Mouse (Mus musculus): ENCODE data around the gene Pde4d.

Gene Pde4d

DNA sequence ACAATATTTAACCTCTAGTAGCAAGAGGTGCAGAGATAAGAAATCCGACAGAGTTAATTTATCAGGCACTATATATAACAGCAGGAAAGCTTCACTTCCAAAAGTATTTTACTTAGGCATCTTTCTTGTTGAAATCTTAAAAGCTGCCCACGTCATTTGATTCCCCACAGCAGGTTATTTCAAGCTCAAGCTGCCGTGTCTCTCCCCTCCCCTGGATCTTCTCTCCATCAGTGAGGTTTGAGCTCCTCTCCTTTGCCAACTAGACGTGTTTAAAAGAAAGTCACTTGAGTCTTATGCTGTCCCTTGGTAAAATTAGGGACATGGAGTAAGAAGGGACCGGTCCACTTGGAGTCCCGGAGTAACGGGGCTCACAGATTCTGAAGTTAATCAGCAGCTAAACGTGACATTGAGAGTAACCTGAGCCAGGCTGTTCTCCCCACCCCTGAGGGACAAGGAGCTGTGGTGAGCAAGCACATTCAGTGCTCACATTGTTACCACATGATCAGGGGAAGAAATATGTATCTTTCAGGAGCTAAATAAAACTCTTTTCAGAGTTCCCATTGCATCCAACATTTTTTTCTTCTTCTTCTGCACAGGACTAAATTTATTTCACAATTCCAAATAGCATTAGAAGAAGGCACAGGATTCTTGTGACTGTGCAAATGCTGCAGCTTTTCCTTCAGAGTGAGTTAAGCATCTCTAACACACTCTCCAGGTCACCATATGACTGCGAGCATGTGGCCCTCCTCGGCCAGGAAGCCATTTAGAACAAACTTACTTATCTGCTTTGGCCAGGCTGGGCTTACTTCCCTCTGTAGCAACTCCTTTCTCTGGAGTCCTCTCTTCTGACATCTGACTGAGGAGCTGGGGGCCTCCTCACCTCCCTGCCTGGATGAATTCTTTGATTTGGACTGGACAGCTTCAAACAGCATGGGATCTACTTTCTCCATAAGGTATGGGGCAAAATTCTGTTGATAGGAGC lies at the start of gene Pde4d:
Pde4d (plus strand) TSS at position 833 of the 982 bp plus-strand sequence.
- DNase-seq (ENCODE audit: low read depth, low spot score) = no peak

DNA sequence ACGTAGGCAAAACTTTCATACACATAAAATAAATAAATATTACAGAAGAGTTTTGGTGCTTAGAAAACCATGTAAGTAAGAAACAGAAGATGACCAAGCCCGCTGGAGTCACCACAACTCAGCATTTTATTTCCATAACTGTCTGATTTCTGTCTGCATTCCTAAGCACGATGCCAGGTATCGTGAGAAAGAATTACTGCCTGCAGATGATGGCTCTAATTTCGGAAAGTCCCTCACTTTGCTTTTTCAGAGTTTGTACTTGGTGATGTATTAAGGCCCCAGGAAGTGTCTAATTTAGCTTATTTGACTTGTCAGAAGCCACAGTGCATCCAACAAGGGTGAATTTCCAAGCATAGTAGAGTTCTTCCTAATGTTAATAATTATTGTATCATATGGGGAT lies 46.6 kb upstream of the Pde4d start:
- no peak for DNase-seq (ENCODE audit: low read depth, low spot score)

DNA sequence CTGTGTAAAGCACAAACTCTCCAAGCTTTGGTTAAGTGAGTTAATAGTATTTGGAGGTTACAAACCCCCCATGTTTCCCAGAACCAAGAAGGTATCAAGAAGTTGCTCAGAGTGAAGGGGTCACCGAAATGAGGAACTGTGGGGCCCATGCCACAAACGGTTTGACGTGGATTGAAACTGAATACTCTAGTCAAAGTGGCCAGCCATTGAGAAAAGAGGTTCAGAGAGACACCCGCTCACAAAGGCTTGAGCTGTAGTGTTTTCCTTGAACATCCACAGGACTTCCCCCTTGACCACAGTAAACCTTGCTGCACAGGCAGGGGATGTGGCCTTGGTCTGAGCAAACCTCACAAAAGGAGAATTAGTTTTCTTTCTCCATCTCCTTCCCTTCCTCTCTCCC lies 45.4 kb upstream of the Pde4d start:
- DNase-seq (ENCODE audit: low read depth, low spot score) = no peak

DNA sequence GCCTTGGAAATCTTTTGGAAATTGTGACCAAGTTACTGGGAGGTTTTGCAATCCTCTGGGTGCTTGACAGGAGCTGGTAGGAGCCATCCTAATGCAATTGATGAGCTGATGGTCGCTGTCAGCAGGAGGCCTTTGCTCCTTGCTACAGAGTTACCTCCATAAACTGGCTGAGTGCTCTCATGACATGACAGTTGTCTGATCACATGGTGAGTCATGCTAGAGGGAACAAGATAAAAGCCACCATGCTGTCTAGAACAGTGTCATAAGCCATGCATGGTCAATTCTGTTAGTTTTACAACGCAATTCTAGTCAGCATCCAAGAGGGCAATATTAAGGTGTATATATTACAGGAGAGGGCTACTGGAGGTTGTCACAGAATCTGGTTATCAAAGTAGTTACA lies 34.3 kb upstream of the Pde4d start:
- no peak for DNase-seq (ENCODE audit: low read depth, low spot score)

DNA sequence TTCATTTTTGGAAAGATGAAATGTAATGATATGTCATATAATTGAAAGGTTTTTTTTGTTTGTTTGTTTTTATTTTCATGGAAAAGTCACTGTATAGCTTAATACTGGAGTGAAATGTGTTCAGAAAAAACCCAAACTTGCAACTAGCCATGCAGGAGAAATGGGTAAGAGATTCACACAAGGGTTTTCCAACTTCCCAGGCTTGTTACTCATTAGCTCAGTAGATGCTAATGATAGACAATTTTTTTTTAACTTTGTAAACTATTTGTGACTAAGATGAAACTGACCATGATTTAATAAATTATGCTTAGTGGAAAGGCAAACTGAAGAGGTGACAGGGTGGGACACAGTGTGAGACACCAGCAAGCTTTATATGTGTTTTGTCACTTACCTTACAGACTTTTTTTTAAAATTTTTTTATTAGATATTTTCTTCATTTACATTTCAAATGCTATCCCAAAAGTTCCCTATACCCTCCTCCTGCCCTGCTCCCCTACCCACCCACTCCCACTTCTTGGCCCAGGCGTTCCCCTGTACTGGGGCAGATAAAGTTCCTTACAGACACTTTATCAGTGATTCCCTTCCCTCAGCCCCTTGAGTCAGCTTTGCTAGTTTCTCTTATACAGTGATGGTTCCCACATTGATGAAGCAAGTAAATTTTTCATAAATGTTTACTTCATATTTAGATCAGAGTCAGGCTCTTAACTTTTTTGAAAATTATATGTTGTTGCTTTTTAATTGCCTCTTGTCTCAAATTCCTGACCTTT lies 30.8 kb upstream of the Pde4d start:
- DNase-seq (ENCODE audit: low read depth, low spot score) = no peak

DNA sequence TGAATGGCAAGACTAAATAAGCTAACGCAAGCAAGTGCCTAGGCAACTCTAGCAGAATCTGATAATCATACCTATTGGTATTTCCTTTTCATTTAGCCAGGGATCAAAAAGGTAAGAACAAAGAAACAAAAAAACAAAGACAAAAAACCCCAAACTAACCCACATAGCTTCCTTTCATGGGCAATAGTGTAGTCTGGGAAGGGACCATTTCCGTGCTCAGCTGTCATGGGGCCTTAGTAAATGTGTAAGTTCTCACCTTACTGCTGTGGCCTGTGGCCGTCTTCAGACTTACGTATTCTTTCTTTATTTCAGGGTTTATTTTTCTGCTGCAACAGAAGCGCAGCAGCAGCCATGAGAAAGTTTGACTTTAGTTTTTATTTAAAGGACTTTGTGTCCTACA lies 23.4 kb upstream of the Pde4d start:
- no peak for DNase-seq (ENCODE audit: low read depth, low spot score)

DNA sequence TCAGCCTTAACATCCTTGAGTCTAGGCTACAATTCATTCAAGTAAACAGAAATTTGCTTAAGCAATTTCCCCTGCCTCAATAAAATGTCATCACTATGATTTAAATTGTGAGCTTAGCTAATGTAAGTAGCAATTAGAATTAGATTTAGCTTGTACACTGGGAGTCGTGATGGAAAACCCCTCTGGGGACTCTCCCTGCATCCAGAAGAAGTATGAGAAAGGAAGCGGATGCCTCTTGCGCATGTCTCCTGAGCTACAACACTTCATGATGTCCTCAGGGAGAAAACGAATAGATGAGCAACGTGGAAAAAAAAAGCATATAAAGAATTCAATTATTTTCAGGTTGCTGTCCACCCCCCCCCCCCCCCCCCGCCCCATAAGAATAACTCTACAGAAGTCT lies 20.9 kb upstream of the Pde4d start:
- DNase-seq (ENCODE audit: low read depth, low spot score) = no peak

DNA sequence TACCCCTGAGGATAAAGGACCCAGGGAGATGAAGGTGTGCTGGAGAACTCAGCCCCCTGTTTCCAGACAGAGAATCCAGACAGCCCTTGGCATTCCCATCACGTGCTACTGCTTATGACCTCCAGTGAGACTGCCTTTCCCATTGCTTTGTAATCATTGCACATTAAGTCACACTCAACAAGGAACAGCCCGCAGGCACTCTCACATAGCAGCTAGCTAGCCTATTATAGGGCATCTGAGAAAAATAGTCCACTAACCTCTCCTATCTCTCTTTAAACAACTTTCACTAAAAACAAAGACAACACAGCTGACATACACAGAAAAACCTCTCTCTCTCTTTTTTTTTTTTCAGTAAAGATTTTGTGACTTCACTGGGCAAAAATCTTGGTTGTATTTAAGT lies 20.1 kb upstream of the Pde4d start:
- DNase-seq (ENCODE audit: low read depth, low spot score) = no peak

DNA sequence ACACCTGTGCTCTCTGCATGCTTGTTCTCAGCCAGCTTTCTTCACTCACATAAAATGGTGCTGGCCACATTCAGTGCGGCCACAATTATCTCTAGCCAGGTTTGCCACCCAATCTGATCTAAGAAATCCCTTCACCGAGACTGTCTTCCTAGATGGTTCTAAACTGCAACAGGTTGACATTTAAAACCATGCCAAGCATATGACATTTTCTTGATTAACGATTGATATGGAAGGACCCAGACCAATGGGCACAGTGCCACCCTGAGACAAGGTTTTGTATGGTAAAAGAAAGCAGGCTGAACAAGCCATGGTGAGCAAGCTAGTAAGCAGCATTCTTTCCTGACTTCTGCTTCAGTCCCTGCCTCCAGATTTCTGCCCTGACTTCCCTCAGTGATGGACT lies 18.0 kb upstream of the Pde4d start:
- no peak for DNase-seq (ENCODE audit: low read depth, low spot score)

DNA sequence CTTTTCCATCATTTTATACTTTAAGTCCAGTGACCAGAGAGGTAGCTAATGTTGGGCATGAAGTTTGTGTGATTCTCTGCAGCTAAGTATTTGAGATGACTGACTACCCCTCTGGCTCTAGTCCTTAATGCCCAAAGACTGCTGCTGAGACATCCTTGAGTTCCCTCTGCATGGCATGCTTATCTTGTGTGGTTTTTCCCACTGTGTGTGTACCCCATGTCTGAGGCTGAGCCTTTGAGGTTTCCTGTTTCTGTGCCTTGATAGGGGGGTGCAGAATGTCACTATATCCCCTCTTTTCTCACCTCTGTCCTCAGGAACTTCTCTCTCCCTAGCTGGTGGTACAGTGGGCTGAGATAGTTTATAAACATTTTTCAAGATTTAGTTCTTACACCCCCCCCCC lies 14.1 kb upstream of the Pde4d start:
- DNase-seq (ENCODE audit: low read depth, low spot score) = no peak

DNA sequence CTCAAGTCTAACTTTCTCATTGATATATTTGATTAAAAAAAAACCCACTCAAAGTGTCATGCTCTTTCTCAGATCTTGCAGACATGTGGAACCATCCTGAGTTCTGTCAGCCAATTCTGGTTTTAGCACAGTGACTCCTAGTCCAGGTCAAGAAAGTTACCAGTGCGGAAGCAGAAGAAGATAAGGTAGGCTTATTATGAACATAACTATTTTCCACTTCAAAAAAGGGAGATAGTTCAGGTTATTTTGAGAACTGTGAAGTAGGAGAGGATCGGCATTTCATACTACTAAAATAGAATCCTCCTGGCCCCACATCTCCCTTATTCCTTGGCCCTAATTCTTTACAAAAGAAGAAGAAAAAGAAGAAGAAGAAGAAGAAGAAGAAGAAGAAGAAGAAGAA lies 12.3 kb upstream of the Pde4d start:
- DNase-seq (ENCODE audit: low read depth, low spot score) = no peak

DNA sequence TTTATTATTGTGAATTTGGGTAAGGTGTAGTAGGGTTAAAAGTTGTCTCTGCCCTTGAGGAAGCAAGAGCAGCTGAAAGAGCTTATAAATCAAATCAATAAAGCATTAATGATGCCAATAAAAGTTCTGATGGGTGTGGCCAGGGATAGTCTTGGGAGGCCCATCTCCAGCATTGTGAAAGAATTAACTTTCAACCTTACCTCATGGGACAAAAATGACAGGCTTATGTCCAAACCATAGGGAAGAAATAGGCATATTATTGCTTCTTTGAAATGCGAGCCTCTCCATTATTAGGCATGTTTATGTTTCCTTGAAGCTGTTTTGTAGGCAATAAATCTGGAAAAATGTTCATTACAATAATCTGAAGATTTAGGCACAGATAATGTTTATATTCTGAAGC lies 10.7 kb upstream of the Pde4d start:
- no peak for DNase-seq (ENCODE audit: low read depth, low spot score)

DNA sequence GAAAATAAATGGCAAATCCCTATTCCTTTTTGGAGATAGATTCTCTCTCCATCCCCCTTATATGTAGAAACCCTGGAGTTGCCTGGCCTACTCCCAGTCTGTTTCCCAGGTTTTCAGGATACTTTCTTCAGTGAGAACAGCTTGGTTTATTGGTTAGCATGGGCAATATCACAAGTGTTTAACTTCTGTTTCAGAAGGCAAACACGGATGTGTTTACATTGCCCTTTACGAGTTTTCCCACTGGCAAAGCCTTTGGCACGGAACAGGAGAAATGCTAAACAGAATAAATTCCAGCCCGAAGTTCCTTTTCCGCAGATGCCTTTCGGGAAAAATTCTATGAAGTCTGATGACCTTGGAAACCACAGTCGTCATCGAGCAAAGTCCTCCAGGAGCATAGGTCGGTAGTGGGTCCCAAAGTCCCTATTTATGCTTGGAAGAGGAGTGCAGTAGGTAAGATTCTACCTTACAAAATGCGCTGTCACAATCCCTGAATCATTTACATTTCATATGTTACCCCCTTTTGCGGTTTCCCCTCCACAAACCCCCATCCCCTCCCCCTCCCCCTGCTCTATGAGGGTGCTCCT lies 1.3 kb upstream of the Pde4d start:
- DNase-seq (ENCODE audit: low read depth, low spot score) = no peak

DNA sequence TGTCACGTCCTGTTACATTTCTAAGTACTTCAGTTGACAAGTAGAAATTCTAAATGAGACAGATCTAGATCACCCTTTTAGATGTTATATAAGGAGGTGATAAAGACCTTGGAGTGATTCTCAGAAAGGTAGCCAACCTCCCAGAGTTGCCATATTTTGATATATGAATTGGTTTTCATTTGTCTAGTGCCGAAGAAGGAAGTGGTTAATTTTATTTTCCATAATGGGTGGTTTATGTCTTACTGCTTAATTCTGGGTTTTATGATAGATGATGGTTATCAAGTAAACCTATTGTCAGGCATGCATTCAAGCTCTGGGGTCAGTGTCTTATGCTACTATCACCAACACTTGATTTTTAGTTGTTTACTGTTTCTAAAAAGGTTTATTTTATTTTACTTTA lies 1.4 kb downstream of the Pde4d start:
- no peak for DNase-seq (ENCODE audit: low read depth, low spot score)

DNA sequence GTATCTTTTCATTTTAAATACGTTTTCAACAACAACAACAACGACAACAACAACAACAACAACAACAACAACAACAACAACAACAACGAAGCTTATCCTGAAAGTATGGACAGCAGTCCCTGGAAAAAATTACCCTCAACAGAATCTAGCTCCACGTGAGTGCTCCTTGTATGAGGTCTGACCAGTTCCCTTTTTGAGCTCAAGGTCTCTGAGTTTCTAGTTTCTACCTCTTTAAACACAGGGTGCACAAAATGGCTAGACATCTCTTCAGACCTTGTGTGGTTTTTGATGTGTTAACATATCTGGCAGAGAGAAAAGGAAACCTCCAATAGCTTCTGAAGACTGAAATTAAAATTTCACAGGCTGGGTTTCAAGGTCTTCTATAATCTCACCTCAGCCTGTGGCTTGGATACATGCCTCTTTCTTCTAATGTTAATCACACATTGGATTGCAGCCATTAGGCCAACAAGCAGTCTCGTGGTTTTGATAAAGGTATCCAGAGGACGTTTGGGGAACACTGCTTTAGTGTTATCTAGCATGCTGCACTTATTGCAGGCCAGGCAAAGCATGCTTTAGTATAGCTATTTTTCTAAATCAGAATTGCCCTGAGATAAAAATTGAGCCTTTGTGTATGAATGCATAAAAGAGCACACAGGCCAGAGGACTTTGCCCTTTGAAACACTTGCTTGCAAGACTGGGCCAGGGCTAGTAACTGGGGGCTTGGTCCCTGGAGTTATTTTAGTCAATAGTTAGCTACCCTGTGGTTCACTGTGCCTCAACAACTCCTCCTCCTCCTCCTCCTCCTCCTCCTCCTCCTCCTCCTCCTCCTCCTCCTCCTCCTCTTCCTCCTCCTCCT lies 3.5 kb downstream of the Pde4d start:
- no peak for DNase-seq (ENCODE audit: low read depth, low spot score)

DNA sequence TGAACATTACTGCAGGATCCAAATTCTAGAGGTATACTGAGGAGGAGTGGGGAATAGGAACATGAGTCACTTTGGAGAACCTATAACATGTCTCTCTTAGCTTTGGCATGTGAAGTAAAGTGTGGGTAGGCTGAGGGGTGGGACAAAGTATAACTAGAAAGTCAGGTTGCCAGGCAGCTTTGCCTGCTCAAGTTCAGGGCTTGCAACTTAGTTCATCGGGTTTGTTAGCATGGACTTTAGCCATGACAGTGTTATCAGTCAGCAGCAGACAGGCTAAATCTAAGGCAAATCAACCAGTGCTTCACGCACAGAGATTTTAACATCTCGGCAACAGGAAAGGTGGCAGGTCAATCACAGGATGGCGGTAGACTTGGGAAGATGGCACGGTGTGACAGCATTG lies 12.8 kb downstream of the Pde4d start:
- no peak for DNase-seq (ENCODE audit: low read depth, low spot score)

DNA sequence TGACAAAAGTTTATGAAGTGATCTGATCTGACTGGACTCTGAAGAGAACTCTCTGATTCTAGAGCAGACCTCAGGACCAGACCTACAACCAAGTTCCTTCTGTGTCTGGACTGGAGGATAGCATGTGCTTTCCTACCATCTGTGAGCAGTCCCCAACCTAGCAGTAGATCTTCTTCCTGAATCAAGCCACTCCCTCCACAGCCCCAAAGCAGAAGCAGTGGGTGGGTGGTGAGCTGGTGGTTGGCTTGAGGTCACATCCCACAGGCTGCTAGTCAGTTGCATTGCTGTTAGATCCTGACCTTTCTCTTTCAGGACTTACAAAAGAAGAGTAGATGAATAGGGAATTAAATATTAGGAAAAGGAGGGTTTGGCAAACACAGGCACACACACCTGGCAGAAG lies 16.0 kb downstream of the Pde4d start:
- no peak for DNase-seq (ENCODE audit: low read depth, low spot score)

DNA sequence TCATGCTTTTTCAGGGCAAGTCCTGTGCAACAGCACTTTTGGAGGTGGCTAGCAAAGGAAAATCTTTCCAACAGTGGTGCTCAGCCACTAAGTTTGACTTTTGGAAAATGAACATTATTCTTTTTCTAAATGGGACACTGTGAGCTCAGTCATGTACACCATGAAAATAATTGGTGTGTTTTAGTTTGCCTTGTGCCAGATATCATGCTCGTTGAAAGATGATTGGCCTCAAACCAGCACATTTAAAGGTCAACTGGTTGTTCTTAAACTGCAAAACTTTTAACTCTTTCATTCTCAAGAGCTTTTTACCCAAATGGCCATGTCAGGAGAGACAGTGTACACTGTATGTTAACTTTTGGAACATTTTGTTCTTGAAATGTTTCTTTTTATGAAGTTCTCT lies 17.3 kb downstream of the Pde4d start:
- DNase-seq (ENCODE audit: low read depth, low spot score) = no peak

DNA sequence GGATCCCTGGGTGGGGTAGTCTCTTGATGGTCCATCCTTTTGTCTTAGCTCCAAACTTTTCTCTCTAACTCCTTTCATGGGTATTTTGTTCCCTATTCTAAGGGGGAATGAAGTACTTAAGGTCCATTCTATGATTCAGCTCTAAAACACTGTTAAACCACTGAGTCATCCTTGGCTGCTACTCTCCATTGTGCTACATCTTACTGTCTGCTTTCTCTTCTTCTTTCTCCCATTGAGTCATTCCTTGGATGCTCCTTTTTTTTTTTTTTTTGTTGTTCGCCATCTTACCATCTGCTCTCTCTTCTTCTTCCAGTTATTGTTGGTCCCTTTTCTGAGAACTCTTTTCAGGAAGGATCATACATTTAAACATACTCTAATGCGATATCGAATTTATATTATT lies 30.7 kb downstream of the Pde4d start:
- no peak for DNase-seq (ENCODE audit: low read depth, low spot score)

DNA sequence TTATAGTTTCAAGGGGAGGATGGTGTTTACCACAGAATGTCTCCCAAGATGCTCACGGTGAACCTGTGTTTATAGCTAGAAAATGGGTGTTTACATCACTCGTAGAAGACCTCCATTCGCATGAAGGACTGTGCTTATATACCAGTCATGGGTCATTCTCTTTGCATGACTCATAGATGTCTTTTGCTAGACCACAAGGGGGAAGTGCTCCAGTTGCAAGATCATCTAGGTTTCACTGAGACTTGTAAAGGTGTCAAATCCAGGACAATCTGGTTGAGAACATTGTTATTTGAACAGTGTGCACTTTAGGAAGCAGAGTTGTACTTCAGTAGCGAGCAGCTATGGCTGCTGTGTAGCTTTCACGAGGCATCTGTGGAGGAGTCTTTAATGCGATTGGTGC lies 35.3 kb downstream of the Pde4d start:
- DNase-seq (ENCODE audit: low read depth, low spot score) = no peak

DNA sequence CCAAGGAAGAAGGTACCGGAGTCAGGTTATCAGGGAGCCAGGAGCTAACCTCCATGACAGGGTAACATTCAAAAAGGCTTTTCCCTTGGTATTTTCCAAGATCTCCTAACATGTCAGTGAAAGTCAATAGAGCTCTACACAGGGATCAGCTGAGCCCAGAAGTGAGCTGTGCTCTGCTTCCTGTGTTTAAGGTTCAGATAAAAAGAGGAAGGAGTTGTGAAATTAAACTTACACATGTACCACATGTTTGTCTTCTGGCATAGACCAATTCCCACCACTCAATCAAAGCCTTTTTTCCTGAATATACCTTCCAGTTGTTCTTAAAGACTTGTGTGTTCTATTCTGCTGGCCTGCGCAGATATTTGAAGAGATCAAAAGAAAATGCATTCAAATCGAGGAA lies 37.3 kb downstream of the Pde4d start:
- no peak for DNase-seq (ENCODE audit: low read depth, low spot score)

DNA sequence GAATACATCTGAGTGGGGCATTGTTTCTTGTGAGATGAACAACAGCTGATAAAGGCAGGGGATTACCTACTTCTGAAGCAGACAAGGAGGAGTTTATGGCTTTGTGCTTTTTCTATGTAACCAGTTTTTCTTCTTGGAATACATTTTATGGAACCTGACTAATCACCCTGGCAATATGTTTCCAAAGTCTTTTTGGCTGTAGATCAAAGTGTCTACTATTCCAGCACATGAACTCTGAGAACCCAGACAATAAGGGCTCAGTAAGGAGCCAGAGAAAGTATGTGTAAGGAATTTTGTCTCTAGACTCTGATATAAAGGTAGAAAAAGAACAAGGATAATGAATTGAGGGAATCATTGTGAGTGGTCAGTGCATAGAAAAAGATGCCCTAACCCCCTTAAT lies 40.1 kb downstream of the Pde4d start:
- no peak for DNase-seq (ENCODE audit: low read depth, low spot score)
